Mouse (Mus musculus) megakaryocyte-erythroid progenitor cell, adult 5-6 weeks (primary cell): ENCODE measurements around the gene Birc3. TPM values are rescaled to one million over a fixed set of nuclear protein-coding genes. Genes with fewer than 3 reads are reported as not detected.
"Not testable (repeated sequence)": the region's sequence is repeated elsewhere in the genome, so short reads cannot be mapped to it uniquely, and the experiment has no call there.

Experiments
- ATAC-seq: replicated peaks from 2 replicates; pipeline ENCODE4 v1.8.0; 2016; ENCODE audit warnings: mild to moderate bottlenecking, inconsistent platforms; ENCODE audit not compliant: severe bottlenecking, poor library complexity, low FRiP score, low TSS enrichment
- total RNA-seq, 2 experiments: library from RNA; stranded (forward) in 1 of 2; stranded (reverse) in 1 of 2; fragments of 200-1000, 215-1000 nt in 1 of 2; fragments of >200 nt in 1 of 2; fragmentation: Nextera tagmentation in 1 of 2; gene quantifications; 2 replicates each; pipeline ENCODE4 v1.2.3; 2014 to 2017

Birc3 gene
- total RNA-seq (2014; fragmentation: Nextera tagmentation) (6.8 and 8.8 TPM in 2 replicates), total RNA-seq (2017) (9.9 and 33.6 TPM in 2 replicates)

DNA sequence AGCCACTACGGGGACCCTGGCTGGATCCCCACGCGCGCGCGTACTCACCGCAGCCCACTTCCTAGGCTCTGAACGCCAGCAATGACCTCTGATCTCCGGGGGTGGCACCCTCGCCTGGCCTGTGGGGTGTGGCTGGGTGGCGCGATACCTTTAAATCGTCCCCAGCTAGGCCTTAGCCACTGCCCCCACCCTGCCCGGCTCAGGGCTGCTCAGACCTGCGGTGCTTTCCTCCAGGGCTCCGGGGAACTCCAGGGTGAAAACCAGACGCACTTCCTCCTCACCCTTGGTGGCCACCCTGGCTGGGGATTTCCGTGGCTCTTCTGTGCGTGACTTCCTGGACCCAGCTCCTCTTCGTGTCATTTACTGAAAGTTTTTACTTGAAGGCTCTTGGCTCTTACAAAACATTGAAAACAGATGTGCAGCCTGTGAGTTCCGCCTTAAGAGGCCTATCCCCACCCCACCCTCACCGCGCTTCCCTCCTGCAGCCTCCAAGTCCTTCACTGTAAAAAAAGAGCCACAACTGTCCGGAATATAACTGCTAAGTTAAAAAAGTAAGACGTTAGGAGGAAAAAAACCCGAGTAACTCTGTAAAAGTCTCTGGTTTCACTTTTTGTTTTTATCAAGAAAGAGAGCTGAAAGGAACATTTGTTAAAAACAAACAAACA, at the start of gene Birc3:
TSS of gene Birc3 (minus strand) at position 412 of the 665 bp plus-strand sequence.
- peak; percentile 91 for ATAC-seq

DNA sequence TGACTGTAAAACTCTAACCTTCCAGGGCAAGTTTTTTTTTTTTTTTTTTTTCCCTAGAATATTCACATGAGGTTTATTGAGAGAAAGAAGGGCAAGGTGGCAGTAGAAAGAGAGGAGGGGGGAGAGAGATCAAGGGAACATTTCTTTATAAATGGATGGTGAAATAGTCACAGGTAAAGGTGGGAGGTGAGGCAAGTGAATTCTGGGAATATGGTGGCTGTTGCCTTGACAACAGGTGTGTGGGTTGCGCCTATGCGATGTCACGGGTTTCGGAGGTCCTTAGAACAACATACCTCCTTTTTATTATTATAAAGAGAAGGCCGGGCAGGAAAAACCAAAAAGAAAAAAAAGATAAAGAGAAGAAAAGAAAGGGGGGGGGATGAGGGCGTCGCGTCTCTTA, 41.9 kb upstream of the Birc3 start:
- no peak for ATAC-seq

DNA sequence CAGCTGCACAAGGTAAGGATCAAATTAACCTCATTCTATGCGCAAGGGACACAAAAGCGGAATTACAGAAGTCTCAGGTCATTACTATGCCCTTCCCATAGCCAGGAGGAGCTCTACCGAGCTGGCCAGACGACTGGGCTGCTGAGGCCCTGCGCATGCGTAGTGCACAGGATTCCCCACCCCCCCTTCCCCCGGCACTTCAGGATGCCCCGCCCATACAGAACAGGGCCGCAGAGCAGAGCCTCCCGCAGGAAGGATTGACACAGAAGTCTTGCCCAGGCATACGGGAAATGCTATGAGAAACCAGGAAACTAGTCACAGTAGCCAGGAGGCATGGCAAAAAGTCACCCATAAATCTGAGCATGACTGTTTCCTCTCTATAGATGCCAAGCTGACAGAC, 41.5 kb upstream of the Birc3 start:
- peak; percentile 66 for ATAC-seq

DNA sequence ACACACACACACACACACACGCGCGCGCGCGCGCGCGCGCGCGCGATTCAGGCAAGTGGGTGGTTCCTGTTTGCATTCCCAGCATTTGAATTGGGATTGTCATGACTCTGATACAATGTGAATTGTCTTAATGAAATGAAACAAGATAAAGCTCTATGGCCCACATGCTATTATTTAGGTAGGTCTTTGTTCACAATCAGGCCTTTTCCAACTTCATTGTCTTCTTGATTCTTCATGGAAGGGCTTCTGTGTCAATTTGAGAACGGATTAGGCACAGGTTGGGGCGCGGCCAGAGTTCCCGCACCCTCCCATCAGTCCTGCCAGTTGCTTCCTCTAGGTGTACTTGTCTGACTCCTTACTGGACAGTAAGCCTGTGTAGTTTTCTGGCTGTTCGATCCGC, 41.0 kb upstream of the Birc3 start:
- no peak for ATAC-seq

DNA sequence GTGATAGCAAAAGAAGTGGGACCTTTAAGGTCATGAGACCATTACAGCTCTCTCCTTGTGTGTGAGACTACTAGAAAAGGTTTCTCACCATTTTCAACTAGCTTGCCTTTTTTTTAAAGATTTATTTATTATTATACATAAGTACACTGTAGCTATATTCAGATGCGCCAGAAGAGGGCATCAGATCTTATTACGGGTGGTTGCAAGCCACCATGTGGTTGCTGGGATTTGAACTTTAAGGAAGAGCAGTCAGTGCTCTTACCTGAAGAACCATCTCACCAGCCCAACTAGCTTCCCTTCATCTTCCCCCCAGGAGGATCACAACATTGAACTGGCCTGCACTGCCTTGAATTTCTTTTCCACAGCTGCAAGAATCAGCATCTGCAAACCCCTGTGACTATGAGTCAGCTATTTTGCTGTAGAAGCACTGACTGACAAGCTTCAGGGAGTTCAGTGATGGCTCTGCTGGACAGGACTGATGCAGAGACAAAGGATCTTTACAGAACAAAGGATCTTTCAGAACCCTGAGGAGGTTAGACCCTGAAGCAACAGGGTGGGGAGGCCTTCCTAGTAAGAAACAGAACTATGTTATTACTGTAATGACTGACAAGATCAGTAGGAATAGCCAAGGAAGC, 34.5 kb upstream of the Birc3 start:
- no peak for ATAC-seq

DNA sequence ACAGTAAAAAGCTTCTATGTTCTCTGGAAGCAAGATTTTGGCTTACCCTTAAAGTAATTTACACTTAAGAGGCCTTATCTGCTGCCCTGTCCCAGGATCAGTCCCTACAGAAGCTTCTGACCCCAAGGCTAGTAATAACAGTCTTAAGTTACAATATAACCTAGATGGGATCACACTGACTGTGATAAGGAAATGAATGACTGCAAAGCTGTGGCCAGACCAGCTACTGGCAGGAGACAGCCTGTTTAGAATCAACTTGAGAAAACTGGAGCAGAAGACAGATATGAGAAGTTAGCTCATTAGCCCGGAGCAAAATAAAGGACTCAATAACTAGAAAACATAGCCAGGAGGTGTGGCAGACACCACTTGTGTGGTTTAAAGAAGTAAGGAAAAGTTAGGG, 33.6 kb upstream of the Birc3 start:
- no peak for ATAC-seq

- ATAC-seq = no peak
Measured at GRCm38 (mm10) chr9:7903825-7904224, 30.8 kb upstream of the Birc3 start.

DNA sequence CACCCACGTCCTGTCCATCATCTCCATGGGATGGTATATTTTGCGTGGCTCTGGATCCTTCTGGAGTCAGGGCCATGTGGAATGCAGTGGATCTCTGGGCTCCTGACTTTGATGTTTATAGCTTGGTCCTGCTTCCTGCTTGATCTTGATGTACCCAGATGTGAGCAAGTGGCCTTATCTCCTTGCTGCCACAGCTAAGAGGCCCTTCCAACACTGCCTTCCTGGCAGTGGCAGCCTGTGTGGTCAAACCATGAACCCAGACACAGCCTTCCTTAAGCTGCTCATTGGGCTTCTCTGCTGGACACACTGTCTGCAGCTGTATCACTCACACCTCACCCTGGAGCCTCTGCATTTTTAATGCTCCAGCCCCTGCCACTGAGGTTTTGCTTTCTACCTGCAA, 30.3 kb upstream of the Birc3 start:
- peak; percentile 46; the same call in 1 of the 2 replicates for ATAC-seq

GRCm38 (mm10) chr9:7902311-7902710, 29.3 kb upstream of the Birc3 start:
- ATAC-seq = no peak

- ATAC-seq = no peak
Measured at GRCm38 (mm10) chr9:7900965-7901364, 28.0 kb upstream of the Birc3 start.

DNA sequence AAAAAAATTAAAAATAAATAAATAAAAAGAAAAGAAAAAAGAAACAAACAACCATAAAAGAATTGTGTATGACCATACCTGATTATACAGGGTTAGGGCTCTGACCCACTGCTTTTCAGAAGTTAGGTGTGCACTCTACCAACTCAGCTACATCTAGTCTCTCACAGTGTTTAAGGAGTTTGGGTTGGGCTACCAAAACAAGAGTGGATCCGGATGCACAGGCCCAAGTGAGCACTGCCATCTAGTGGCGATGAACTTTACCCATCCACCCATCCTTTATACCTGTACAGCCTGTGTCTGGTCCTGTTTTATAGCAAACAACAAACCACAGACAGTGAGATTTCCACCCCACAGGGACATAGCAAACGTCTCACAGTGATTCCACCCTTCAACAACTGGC, 24.5 kb upstream of the Birc3 start:
- peak; percentile 94 for ATAC-seq

DNA sequence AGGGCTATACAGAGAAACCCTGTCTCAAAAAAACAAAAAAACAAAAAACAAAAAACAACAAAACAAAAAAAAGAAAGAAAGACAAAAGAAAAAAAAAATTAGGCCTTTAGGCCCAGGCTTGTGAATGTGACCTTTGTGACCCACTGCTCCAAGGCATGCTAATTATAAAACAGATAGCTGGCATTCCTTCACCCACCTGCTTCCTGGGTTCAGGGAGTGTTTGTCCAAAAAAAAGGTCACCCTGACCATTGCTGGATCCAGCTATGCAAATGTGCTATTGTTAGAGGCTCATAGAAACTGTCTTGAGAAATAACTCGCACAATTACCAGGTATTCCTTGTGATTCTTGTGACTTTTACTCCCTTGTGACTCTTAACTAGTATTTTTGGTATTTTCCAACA, 18.8 kb upstream of the Birc3 start:
- ATAC-seq = not testable (repeated sequence)

DNA sequence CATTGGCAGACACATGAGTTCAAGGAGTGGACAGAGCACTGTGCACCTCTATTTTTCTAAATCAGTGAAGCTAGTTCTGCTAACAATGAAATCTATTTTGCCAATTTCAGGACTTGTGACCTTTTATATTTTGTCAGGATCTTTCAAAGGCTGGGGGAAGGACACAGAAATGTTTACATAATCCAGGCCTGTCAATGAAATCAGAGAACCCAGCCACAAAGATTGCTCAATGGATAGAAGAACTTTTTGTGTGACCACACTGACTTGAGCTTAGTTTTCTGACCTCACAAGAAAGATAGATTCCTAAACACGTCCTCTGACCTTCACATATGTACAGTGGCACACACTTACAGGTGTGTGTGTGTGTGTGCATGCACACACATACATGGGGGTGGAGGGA, 18.2 kb upstream of the Birc3 start:
- no peak for ATAC-seq

GRCm38 (mm10) chr9:7884346-7884745, 11.4 kb upstream of the Birc3 start:
- no peak for ATAC-seq

GRCm38 (mm10) chr9:7882304-7882865, 9.4 kb upstream of the Birc3 start:
- ATAC-seq = no peak

DNA sequence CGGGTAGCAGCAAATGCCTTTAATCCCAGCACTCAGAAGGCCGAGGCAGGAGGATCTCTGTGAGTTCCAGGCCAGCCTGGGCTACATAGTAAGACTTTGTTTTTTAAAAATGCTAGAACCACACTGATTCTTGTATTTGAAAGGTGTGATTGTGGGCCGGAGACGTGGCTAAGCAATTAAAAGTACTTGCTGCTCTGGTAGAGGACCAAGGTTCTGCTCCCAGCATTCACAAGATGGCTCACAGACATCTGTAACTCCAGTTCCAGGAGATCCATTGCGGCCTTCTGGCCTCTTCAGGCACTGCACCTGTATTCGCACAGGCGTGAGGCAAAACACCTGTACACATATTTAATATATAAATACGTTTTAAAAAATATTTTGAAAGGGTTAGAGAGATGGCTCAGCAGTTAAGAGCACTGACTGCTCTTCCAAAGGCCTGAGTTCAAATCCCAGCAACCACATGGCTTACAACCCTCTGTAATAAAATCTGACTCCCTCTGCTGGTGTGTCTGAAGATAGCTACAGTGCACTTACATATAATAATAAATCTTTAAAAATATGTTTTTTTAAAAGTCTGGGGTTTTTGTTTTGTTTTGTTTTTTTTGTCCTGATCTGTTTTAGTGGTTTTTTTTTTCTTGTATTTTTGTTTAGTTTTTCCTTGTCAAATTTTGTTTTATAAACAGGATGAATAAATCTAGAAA, 675 bp upstream of the Birc3 start:
- no peak for ATAC-seq

GRCm38 (mm10) chr9:7872044-7872774, 777 bp downstream of the Birc3 start:
- no peak for ATAC-seq

GRCm38 (mm10) chr9:7871316-7872043, 1.5 kb downstream of the Birc3 start:
- ATAC-seq = no peak
